Mouse (Mus musculus): ENCODE measurements around the gene Dok5.

Gene Dok5

DNA sequence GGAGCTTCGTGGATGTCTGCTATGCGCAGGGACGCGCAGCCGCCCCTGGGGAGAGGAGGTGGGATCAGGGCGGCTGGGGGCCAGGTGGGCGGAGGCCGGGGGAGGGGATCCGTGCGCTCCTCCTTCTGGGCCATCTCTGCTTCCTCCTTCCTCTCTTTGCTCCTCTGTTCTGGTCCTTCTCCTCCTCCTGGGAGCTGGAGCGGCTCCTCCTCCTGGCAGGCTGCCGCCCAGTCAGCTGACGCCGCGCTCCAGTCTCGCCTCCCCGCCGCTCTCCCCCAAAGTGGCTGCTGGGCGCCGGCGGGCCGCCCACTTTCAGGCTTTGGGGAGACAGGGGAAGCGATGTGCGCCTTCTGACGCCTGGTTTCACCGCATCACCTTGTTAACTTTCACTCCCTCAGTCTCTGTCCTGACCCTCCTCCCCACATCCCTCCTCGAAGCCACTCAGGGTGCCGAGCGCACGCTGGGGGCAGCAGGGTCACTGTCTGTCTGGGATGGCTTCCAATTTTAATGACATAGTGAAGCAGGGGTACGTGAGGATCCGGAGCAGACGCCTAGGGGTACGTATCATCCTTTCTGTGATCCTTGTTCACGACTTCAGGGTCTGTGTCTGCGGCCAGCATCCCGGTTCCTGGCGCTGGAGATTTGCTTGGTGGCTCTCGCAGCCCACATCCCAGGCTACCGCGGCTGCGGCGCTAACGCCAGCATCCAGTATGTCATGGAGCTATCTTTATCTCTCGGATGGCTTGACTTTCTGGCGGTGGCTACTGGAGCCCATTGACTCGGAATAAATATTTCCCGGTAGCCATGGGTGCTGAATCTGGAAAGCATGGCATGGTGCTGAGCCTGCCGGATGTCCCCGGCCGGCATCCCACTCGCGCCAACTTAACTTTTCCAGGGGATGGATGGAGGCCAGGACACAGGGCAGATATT lies at the start of gene Dok5:
Dok5 (plus strand) TSS at position 176 of the 930 bp plus-strand sequence.
- peak; percentile 96 for DNase-seq (ENCODE audit: low spot score in 2 of 2)

DNA sequence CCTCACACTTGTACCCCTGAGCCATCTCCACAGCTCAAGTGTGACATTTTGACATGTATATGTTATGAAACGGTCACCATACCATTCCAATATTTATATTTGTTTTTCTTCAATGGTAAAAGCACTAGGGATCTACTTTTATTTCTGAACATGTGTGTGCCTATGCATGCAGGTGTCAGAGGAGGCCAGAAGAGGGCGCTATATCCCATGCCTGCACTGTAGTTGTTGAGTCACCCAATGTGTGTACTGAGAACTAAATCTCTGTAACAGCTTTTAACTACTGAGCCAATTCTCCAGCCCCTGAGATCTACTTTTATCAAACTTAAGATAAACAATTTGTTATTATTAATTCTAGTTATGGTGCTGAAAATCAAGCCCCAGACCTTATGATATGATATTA lies 48.2 kb upstream of the Dok5 start:
- DNase-seq (ENCODE audit: low spot score in 2 of 2) = no peak

DNA sequence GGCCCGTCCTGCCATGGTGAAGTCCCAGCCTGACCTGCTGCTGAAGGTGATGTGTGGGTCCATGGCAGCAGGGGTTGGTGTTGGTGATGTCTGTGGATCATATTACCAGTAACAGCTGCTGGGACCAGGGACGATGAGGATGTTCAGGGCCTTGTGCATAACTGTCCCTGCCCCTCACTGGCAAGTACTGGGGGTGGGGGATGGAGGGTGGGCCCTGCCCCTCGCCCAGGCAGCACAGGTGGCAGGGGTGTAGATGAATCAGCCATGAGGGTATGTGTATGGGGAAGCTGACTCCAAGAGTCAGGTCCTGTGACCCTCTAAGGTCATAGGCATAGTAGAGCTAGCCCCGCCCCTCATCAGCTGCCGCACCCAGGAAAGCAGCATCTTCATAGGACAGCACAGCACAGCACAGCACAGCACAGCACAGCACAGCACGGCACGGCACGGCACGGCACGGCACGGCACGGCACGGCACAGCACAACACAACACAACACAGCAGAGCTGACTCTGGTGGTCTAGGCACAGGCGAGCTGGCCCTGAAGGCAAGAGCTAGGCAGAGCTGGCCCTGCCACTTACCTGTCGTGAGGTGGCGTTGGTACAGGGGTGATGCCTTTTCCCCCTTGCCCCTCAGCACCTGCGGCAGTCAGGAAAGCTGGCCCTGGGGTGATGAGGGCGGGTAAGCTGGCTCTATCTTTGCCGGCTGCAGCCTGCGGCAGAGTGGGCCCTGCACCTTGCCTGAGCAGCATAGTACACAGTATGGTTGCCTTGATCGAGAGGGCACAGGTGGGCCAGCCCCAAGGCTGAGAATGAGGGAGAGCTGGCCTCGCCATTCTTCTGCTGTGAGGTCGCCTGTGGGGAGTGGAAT lies 36.3 kb upstream of the Dok5 start:
- DNase-seq (ENCODE audit: low spot score in 2 of 2) = no peak

DNA sequence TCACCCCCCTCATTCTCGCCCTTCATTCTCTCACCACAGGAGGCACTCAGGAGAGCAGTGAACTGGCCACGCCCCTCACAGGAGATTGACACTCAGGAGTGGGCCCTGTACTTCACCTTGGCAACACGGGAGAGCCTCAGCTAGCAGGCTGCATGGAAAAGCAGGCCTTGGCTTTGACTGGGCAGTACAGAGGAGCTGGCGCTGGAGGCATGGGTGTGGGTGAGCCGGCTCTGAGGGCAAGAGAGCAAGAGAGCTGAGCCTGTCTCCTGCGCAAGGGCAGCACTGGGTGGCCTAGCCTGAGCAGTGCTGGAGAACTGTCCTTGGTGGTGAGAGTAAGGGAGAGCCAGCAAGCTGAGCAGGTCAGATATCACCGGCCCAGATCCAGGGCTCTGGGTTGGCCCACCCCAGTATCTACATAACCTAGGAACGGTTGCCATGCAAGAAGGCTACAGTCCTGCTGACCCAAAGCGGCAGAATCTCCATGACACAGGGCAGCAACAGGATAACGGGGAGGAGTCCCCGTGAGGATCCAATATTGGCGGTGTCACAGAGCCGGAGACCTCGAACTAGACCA lies 35.6 kb upstream of the Dok5 start:
- DNase-seq (ENCODE audit: low spot score in 2 of 2) = no peak

DNA sequence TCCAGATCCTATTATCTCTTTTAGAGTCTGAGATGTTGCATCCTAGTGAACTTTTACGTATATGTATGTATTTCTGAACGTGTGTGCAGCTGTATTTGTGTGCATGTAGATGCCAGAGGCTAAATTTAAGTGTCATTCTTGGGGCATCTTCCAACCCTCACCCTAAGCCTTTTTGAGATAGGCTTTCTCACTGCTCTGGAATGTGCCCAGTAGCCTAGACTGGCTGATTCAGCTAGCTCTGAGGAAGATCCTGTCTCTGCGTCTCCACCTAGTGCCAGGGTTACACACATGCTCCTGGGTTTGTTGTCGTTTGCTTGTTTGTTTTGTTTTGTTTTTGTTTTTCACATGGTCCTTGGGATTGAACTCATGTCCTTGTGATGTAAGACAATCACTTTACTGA lies 31.1 kb upstream of the Dok5 start:
- no peak for DNase-seq (ENCODE audit: low spot score in 2 of 2)

DNA sequence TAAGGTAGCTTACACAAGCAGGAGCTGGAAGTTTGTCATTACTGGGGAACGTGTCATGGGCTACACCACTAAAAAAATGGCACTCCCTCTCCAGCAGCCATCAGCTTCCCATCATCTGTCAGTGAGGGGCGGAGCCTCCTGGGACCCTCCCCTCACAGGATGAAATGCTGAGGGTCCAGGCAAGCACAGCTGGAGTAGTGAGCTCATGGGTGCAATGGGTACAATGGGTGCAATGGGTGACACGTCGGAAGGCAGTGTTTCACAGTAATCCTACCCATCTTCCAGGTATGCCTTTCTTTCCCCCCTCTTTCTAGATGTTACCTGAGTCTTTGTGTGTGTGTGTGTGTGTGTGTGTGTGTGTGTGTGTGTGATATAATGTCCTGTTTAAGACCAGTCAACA lies 25.1 kb upstream of the Dok5 start:
- DNase-seq (ENCODE audit: low spot score in 2 of 2) = no peak

DNA sequence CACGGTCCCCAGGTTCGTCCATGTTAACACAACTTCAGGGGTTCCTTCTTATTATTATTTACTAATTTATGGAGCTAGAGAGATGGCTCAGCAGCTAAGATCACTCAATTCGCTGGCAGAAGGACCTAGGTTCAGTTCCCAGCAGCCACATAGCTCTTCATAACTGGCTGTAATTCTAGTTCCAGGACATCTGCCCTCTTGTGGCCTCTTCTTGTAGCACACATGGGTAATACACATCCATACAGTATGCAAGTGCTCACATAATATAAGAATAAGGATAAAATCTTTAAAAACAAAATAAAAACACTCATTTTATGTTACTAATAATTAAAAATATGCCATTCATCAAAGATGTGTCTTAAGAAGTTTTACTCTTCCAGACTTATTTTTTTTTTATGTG lies 23.9 kb upstream of the Dok5 start:
- no peak for DNase-seq (ENCODE audit: low spot score in 2 of 2)

DNA sequence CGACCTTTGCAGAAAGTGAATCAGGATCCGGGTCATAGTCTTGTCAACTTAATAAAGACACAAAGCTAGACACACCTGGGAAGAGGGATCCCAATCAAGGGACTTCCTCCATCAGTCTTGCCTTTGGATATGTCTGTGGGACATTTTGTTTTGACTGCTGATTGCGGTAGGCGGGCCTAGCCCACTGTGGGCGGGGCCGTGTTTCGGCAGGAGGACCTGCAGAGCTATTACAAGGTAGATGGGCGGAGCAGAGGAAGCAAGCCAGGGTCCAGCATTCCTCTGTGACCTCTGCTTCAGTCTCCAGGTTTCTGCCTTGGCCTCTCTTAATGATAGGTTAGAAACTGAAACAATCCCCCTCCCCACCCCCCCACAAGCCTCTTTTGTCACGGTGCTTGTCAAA lies 22.7 kb upstream of the Dok5 start:
- DNase-seq (ENCODE audit: low spot score in 2 of 2) = no peak

DNA sequence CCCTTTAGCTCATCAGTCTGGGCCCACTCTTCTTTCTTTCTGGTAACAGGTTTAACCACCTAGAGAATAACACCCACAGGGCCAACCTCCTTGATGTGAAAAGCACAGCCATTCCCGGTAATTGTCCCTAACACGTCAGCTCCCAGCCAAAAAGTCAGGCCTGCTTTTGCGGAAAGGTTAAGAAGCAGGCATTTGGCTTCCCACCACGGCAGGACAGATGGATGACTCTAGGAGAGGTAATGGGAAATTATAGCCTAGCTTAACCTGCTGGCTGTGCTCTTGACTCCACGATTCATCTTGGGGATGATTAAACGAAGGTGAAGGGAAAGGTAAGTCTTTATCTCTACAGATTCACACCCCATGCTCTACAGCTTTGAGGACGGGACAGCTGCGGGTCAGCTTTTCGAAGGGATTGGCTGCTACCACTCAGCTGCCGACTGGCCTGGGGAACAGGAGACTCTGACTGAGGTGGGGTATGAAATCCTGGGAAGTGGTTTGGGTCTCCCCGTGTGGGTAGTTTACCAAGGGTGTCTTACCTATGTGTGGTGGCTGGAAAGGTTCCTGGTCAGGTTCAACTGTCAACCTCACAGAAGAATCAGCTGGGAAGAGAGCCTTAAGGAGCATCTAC lies 18.8 kb upstream of the Dok5 start:
- DNase-seq (ENCODE audit: low spot score in 2 of 2) = no peak

DNA sequence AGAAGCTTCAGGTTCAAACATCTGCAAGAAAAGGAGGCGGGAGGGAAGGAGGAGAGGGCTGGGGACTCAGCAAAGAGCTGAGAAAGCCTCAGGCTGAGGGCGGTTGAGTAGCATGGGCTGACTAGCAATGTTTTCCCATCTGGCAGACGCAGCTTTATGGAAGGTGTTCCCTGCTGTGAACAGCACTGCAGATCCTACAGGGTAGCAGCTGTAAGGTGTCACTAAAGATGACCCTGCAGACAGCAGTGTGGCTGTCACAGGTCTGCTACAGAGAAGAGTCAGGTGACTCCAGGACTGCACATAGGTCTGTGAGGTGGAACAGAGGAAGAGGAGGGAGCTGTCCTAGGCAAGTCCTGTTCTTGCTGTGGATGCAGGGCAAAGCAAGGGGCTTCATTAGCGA lies 11.2 kb upstream of the Dok5 start:
- no peak for DNase-seq (ENCODE audit: low spot score in 2 of 2)

DNA sequence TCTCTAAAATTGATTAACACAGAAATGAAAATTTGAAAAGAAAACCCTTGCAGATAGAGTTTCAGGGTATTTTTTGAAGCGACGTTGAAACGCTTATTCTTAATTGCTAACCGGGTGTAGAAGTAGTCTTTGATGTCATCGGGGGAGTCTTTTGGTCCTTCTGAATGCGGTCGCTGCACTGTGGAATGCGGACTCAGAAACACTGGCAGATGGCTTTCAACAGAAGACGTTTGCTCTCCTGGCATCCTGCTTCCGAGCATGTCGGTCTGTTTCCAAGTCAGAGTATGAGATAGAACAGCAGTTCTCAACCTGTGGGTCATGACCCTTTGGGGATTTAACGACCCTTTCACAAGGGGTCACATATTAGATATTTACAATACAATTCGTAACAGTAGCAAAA lies 7.5 kb upstream of the Dok5 start:
- no peak for DNase-seq (ENCODE audit: low spot score in 2 of 2)

DNA sequence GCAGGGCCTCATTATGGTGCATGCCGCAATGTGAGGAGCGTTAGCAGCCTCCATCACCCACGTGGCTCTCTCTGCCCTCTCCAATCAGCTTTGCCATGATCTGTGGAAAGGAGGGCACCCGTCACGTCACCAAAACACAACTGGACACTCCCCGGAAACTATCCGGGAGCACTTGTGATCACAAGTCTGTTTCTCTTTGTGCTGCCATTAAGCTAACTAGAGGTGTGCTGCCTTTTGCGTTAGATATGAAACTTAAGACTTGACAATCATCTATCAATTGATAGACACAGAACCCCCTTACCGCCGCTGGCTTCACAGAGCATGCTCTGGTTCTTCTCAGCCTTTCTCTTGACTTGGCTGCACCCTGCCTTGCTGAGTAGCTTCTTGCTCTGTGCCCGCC lies 6.9 kb upstream of the Dok5 start:
- DNase-seq (ENCODE audit: low spot score in 2 of 2) = no peak

DNA sequence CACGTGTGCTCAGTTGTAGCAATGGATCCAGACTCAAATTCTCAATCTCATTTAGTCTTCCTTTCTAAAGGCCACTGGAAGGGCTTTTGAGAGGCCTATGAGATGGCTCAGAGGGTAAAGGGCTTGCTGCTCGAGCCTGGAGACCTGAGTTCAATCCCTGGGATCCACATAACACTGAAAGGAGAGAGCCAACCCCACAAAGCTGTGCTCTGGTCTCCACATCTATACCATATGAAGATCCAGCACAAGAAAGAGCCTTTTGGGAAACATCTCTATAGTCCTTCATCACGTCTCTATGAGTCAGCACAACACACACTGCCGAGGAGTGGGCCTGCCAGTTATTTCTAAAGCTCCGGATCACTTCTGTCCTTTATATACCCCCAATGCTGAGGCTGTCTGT lies 5.8 kb upstream of the Dok5 start:
- DNase-seq (ENCODE audit: low spot score in 2 of 2) = no peak

DNA sequence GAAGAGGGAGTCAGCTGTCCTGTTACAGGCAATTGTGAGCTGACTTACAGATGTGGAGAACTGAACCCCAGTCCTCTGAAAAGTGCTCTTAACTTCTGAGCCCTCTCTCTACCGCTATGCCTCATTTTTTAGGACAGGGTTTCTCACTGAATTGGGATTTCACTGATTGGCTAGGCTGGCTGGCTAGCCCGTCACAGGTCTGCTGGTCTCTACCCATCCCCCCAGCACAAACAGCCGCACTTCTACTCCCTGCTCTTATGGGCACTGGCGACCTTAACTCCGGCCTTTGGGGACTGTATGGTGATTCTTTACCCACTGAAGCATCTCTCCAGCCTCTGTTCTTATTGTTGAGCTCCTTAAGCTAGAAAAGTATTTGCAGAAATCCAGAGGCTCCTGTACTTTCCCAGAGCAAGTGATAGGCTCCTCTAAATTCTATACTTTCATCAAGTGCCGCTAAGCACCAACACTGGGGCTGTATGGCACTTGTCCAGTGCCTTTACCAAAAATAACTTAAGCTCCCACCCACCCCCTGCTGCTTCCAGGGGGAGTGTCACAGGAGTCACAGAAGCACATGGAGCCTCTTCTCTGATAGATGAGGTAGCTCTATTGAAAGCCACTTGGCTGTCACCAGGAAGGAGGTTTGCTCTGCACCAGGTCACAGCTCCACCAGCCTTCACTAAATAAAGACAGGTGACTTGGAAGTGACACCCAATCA lies 4.5 kb upstream of the Dok5 start:
- DNase-seq (ENCODE audit: low spot score in 2 of 2) = peak; percentile 24 to 44

DNA sequence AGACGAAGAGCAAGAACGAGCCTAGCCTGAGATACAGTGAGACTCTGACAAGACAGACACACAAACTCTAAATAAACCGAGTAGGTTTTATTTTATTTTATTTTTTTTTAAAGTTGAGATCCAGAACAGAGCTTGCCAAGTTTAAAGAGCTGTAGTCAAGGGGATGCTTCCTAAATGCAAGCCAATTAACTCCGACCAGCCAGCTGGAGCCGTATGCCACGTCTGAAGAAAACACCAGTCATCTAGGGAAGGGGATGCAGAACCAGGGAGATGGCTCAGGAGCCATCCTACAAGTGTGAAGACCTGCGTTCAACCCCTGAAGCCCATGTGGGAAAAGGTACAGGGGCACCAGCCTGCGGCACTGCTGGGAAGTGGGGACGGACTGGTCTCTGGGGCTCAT lies 2.7 kb upstream of the Dok5 start:
- peak in 1 of 2 experiments; percentile 42 for DNase-seq (ENCODE audit: low spot score in 2 of 2)

DNA sequence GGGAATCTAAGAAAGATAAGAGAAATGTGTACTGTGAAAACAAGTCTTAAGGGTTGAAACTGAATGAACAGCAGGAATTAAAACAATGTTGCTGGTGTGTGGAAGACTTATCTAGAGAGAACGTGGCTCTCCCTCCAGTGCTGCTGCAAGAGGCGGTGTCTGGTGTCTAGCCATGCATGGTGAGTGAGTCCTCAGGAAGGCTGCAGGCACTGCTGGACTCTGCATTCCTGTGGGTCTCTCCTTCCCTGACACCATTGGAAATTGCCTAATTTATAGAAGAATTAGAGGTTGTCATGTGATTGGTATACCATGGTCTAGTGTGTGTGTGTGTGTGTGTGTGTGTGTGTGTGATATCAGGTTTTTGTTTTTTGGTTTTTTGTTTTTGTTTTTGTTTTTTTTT lies 1.9 kb upstream of the Dok5 start:
- DNase-seq (ENCODE audit: low spot score in 2 of 2) = peak in 1 of 2 experiments; percentile 22

DNA sequence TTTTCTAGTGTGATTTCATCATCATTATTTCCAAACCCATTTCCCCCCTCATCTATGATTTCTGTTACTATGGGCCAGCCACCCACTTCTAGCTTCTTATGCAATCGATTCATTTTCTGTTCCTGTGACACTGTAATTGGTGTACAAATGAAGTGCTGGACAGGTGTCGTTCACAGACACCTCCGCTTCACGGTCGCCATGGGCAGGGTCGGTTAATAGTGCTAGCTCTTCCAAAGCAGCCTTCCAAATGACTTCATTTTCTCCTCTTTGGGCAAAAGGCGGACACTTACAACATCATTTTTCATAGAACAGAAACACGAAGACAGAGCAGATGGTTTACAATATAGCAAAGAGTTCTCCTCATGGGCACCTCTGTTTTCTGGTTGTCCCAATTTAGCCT lies 1.5 kb upstream of the Dok5 start:
- peak in 1 of 2 experiments; percentile 16 for DNase-seq (ENCODE audit: low spot score in 2 of 2)

DNA sequence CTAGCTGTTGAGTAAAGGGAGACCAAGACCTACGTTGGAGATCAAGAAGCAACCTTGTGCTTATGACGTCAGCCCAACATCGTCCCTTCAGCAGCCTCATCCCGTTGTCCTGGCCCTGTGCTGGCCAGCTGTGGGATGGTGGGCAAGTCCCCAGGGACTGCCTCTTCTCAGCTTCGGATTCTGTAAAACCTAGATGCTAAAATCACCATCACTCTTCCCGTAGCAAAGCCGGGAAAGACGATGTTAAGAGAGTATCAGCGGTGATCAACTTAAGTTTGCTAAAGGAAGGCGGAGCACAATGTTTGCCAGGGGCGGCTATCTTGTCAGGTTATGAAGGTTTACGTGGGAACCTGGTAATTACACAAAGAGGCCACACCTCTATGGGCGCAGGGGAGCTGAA lies 826 bp upstream of the Dok5 start:
- peak in 1 of 2 experiments; percentile 28 for DNase-seq (ENCODE audit: low spot score in 2 of 2)

DNA sequence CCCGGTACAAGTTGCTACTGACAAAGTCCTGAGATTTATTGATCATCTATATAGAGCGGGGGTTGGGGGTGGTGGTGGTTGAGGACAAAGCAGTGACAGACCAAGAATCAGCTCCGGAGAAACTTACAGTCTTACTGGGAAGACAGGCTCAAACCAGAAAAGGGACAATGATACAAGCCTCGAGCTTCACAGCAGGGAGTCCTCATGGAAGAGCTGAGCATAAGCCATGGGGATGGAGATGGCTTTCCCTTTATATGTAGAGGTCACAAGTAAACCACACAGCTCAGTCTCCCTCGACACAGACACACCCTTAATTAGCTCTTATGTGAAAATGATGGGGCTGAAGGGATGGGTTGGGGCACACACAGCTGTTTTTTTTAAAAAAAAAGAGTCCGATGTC lies 402 bp upstream of the Dok5 start:
- no peak for DNase-seq (ENCODE audit: low spot score in 2 of 2)

DNA sequence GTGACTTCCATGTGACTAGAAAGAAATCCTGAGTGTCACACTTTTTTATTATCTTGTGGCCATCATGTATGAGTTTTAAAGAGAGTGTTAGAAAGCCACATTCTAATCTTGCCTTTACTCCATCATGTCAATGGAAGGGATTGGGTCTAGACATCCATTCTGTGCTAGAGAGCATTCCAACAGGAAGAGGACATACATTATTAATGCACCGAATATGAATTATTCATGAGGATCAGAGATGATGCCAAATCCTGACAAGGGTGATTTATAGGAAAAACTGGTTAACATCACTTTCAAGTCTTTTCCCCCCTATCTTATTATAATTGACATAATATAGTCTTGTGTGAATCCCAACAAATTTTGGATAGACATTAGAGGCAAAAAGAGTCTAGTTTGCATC lies 2.1 kb downstream of the Dok5 start:
- DNase-seq (ENCODE audit: low spot score in 2 of 2) = no peak

DNA sequence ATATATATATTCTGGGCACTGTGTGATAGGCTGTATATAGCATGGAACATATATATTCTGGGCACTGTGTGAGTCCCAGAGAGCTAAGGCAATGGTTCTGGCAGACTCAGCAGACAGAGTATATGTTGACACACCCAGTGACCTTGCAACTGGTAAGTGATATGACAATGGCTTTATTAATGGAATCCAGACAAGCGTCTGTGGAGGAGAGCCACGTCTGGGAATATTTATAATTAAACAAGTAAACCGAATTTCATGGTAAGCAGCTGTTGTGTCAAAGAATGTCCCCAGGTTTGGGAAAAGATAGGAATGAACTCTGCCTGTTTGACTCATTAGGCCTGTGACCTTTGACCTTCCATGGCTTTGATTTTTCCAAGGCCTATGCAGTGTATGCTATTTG lies 2.8 kb downstream of the Dok5 start:
- DNase-seq (ENCODE audit: low spot score in 2 of 2) = no peak

Measured in right cerebral cortex, postnatal 10 days (tissue).